Mouse (Mus musculus): Measurements from ENCODE around the gene Fabp3. TPM values are rescaled to one million over a fixed set of nuclear protein-coding genes. Genes with fewer than 3 reads are reported as not detected.

Fabp3 gene
- polyA plus RNA-seq, 1 experiment from 2014 or later: 74.2 TPM

- Histone ChIP-seq H3K9ac (ENCODE audit: low read length) (no peak overlapping the region), H3K4me1 (replicated peaks; ENCODE audit: control insufficient read depth, insufficient read depth) (no peaks in the 10 kb centered on the region), H3K4me2 (replicated peaks; ENCODE audit: low read depth) (no peak overlapping the region), H3K36me3 (ENCODE audit: control insufficient read depth, insufficient read depth, low read length) (peaks cover 12% of the 10 kb centered on the region; the same call in 1 of the 2 replicates), H3K9me3 (ENCODE audit: control insufficient read depth, low read length) (no peaks in the 10 kb centered on the region), H3K27ac (replicated peaks) (no peak overlapping the region), H3K27me3 (ENCODE audit: control insufficient read depth, insufficient read depth, low read length) (no peaks in the 10 kb centered on the region), H3K4me3 (ENCODE audit: low read depth, low read length) (no peak overlapping the region)
- TF ChIP-seq EP300 (optimal IDR thresholded peaks at IDR 0.05) (no peak), CTCF (IDR thresholded peaks at IDR 0.05; ENCODE audit: low read depth) (no peak)
- ATAC-seq (ENCODE audit: low FRiP score, low TSS enrichment) (no peak), DNase-seq (ENCODE audit: low spot score) (no peak)
- WGBS: 90% methylated on average over 7 of the region's 7 CpGs
Measured at GRCm38 (mm10) chr4:130321640-130322039, 13.2 kb downstream of the Fabp3 start.

DNA sequence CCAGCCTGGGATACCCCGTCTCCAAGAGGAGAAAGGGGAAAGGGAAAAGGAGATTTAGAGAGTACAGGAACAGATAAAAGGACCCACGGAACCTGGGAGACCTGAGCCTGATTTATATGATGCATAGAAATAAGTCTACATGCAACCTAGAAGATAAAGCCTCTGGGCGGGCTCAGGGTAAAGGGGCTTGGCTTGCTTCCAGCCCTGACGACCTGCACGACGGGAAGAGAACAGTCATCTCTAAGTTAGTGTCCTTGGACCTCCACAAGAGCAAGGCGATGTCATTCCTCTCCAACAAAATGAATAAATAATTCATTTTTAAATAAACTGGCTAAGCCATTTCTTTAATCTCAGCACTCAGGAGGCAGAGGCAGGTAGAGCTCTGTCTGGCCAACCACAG, 14.2 kb downstream of the Fabp3 start:
- Histone ChIP-seq H3K4me1 (replicated peaks; ENCODE audit: control insufficient read depth, insufficient read depth) (no peaks in the 10 kb centered on the region), H3K27ac (replicated peaks) (no peak overlapping the region), H3K27me3 (ENCODE audit: control insufficient read depth, insufficient read depth, low read length) (no peaks in the 10 kb centered on the region), H3K9me3 (ENCODE audit: control insufficient read depth, low read length) (no peaks in the 10 kb centered on the region), H3K4me2 (replicated peaks; ENCODE audit: low read depth) (no peak overlapping the region), H3K4me3 (ENCODE audit: low read depth, low read length) (no peak overlapping the region), H3K9ac (ENCODE audit: low read length) (no peak overlapping the region), H3K36me3 (ENCODE audit: control insufficient read depth, insufficient read depth, low read length) (peaks cover 18% of the 10 kb centered on the region)
- 69% methylated on average over 7 of the region's 7 CpGs for WGBS
- DNase-seq (ENCODE audit: low spot score) (no peak), ATAC-seq (ENCODE audit: low FRiP score, low TSS enrichment) (no peak)
- TF ChIP-seq EP300 (optimal IDR thresholded peaks at IDR 0.05): no peak
- TF ChIP-seq CTCF (IDR thresholded peaks at IDR 0.05; ENCODE audit: low read depth): no peak

DNA sequence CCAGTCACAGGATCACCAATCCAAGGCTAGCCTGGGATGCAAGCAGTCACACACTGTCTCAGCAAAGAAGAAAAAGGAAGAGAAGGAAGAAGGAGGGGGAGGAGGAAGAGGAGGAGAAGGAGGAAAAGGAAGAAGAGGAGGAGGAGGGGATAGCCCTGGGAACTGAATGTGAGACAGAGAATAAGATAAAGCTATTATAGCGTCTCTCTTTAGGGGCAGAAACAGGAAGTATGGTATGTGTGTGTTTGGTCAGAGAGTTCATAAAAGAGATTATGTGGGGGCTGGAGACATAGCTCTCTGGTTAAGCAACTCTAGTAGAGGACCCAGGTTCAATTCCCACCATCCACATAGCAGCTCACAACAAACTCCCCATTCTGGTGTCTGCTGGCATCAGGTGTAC, 14.8 kb downstream of the Fabp3 start:
- no peak overlapping the region for H3K9ac ChIP-seq (ENCODE audit: low read length)
- DNase-seq (ENCODE audit: low spot score) (no peak), ATAC-seq (ENCODE audit: low FRiP score, low TSS enrichment) (no peak)
- 75% methylated on average over 1 of the region's 1 CpGs for WGBS
- no peak overlapping the region for H3K27ac ChIP-seq (replicated peaks)
- H3K4me1 ChIP-seq (replicated peaks; ENCODE audit: control insufficient read depth, insufficient read depth): no peaks in the 10 kb centered on the region
- no peak overlapping the region for H3K4me2 ChIP-seq (replicated peaks; ENCODE audit: low read depth)
- TF ChIP-seq EP300 (optimal IDR thresholded peaks at IDR 0.05): no peak
- H3K27me3 ChIP-seq (ENCODE audit: control insufficient read depth, insufficient read depth, low read length): no peaks in the 10 kb centered on the region
- no peaks in the 10 kb centered on the region for H3K9me3 ChIP-seq (ENCODE audit: control insufficient read depth, low read length)
- no peak overlapping the region for H3K4me3 ChIP-seq (ENCODE audit: low read depth, low read length)
- peaks cover 18% of the 10 kb centered on the region for H3K36me3 ChIP-seq (ENCODE audit: control insufficient read depth, insufficient read depth, low read length)

DNA sequence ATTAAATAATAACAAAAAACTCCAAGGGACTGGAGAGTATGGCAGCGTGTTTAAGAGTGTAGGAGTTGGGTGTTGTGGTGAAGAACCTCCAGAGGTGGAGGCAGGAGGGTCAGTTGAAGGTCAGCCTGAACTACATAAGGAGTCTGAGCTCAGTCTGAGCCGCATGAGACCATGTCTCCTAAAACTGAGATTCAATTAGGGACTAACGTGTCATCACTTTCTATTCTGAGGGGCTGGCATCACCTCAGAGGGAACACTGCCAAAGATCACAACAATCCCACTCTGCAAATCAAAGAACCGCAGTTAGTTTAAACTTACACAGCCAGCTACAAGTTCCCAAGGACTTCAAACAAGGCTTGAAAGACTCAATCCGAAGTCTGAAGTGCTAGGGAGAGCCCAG, 15.2 kb downstream of the Fabp3 start:
- no peak overlapping the region for H3K9ac ChIP-seq (ENCODE audit: low read length)
- no peak overlapping the region for H3K4me2 ChIP-seq (replicated peaks; ENCODE audit: low read depth)
- H3K9me3 ChIP-seq (ENCODE audit: control insufficient read depth, low read length): no peaks in the 10 kb centered on the region
- 67% methylated on average over 5 of the region's 5 CpGs for WGBS
- DNase-seq (ENCODE audit: low spot score): no peak
- H3K27me3 ChIP-seq (ENCODE audit: control insufficient read depth, insufficient read depth, low read length): no peaks in the 10 kb centered on the region
- no peak overlapping the region for H3K4me3 ChIP-seq (ENCODE audit: low read depth, low read length)
- TF ChIP-seq EP300 (optimal IDR thresholded peaks at IDR 0.05) (no peak), CTCF (IDR thresholded peaks at IDR 0.05; ENCODE audit: low read depth) (no peak)
- H3K27ac ChIP-seq (replicated peaks): no peak overlapping the region
- ATAC-seq (ENCODE audit: low FRiP score, low TSS enrichment): no peak
- H3K4me1 ChIP-seq (replicated peaks; ENCODE audit: control insufficient read depth, insufficient read depth): no peaks in the 10 kb centered on the region
- peaks cover 18% of the 10 kb centered on the region for H3K36me3 ChIP-seq (ENCODE audit: control insufficient read depth, insufficient read depth, low read length)

DNA sequence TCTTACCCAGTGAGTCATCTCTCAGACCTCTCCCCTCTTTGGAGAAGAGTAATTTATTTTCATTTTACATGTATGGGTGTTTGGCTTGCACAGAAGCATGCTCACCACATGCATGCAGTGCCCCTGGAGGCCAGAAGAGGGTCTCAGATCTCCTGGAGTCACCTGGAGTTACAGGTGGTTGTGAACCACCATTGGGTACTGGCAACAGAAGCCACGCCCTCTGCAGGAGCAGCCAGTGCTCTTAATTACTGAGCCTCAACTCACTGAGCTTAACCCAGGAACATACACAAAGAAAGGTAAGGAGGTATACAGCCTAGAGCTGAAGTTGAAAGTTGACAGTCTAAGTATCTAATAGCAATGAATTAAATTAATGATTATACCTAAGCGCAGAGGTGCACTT, 17.1 kb downstream of the Fabp3 start:
- DNase-seq (ENCODE audit: low spot score) (no peak), ATAC-seq (ENCODE audit: low FRiP score, low TSS enrichment) (no peak)
- TF ChIP-seq CTCF (IDR thresholded peaks at IDR 0.05; ENCODE audit: low read depth) (peak; percentile 12; the same call in 1 of the 2 replicates), EP300 (optimal IDR thresholded peaks at IDR 0.05) (no peak)
- no peaks in the 10 kb centered on the region for H3K9me3 ChIP-seq (ENCODE audit: control insufficient read depth, low read length)
- H3K27ac ChIP-seq (replicated peaks): no peak overlapping the region
- H3K4me1 ChIP-seq (replicated peaks; ENCODE audit: control insufficient read depth, insufficient read depth): no peaks in the 10 kb centered on the region
- 96% methylated on average over 2 of the region's 2 CpGs for WGBS
- no peak overlapping the region for H3K4me3 ChIP-seq (ENCODE audit: low read depth, low read length)
- H3K36me3 ChIP-seq (ENCODE audit: control insufficient read depth, insufficient read depth, low read length): peaks cover 18% of the 10 kb centered on the region
- no peak overlapping the region for H3K4me2 ChIP-seq (replicated peaks; ENCODE audit: low read depth)
- no peak overlapping the region for H3K9ac ChIP-seq (ENCODE audit: low read length)
- no peaks in the 10 kb centered on the region for H3K27me3 ChIP-seq (ENCODE audit: control insufficient read depth, insufficient read depth, low read length)

- Histone ChIP-seq H3K9me3 (ENCODE audit: control insufficient read depth, low read length) (no peaks in the 10 kb centered on the region), H3K27me3 (ENCODE audit: control insufficient read depth, insufficient read depth, low read length) (no peaks in the 10 kb centered on the region), H3K27ac (replicated peaks) (no peak overlapping the region), H3K4me3 (ENCODE audit: low read depth, low read length) (no peak overlapping the region), H3K4me2 (replicated peaks; ENCODE audit: low read depth) (no peak overlapping the region), H3K36me3 (ENCODE audit: control insufficient read depth, insufficient read depth, low read length) (peaks cover 14% of the 10 kb centered on the region), H3K9ac (ENCODE audit: low read length) (no peak overlapping the region), H3K4me1 (replicated peaks; ENCODE audit: control insufficient read depth, insufficient read depth) (no peaks in the 10 kb centered on the region)
- no peak for ATAC-seq (ENCODE audit: low FRiP score, low TSS enrichment)
- no peak for DNase-seq (ENCODE audit: low spot score)
- TF ChIP-seq EP300 (optimal IDR thresholded peaks at IDR 0.05) (no peak), CTCF (IDR thresholded peaks at IDR 0.05; ENCODE audit: low read depth) (no peak)
- 88% methylated on average over 9 of the region's 9 CpGs for WGBS
Measured at GRCm38 (mm10) chr4:130327366-130327765, 19.0 kb downstream of the Fabp3 start.

All from stomach, postnatal 0 days (tissue).